Mouse (Mus musculus) stomach, embryonic 16.5 days (tissue): Measurements from ENCODE around the gene Kcnmb3. TPM values are rescaled to one million over a fixed set of nuclear protein-coding genes. Genes with fewer than 3 reads are reported as not detected.

Source experiments
- ATAC-seq: fragments of 200-750 bp; cut with Nextera tagmentation; 2 replicates; pipeline ENCODE4 v1.8.0; 2017; ENCODE audit warnings: moderate number of reproducible peaks, moderate TSS enrichment; ENCODE audit not compliant: insufficient read depth, low FRiP score
- H3K27ac ChIP-seq: fragments of 300-500 bp; sonication (generic); 2 replicates; pipeline ENCODE4 v1.5.1; 2014; ENCODE audit warnings: low read length
- H3K27me3 ChIP-seq: fragments of 300-500 bp; sonication (generic); 2 replicates; pipeline ENCODE4 v1.6.1; 2014; ENCODE audit warnings: low read length, control low read depth, mixed read lengths; ENCODE audit not compliant: control insufficient read depth, insufficient read depth
- H3K36me3 ChIP-seq: fragments of 300-500 bp; sonication (generic); 2 replicates; pipeline ENCODE4 v1.6.1; 2014; ENCODE audit warnings: low read length; ENCODE audit not compliant: control insufficient read depth, insufficient read depth
- H3K4me1 ChIP-seq: fragments of 300-500 bp; sonication (generic); 2 replicates; pipeline ENCODE4 v1.6.1; 2014; ENCODE audit warnings: low read length, control low read depth, mixed read lengths; ENCODE audit not compliant: control insufficient read depth, insufficient read depth
- H3K4me2 ChIP-seq: fragments of 300-500 bp; sonication (generic); 2 replicates; pipeline ENCODE4 v1.6.1; 2014; ENCODE audit warnings: low read depth, low read length, mixed read lengths
- H3K4me3 ChIP-seq: fragments of 300-500 bp; sonication (generic); replicated peaks from 2 replicates; pipeline ENCODE4 v1.5.1; 2014; ENCODE audit warnings: mild to moderate bottlenecking, low read length
- H3K9ac ChIP-seq: fragments of 300-500 bp; sonication (generic); 2 replicates; pipeline ENCODE4 v1.6.1; 2014; ENCODE audit warnings: low read length
- H3K9me3 ChIP-seq: fragments of 300-500 bp; sonication (generic); replicated peaks from 2 replicates; pipeline ENCODE4 v1.6.1; 2016; ENCODE audit warnings: low read length, control low read depth; ENCODE audit not compliant: control insufficient read depth
- WGBS: fragments of 180-500 bp; shearing (Covaris S2); extraction: QIAGEN DNeasy Blood & Tissue Kit; methylation state at CpG from one replicate; pipeline ENCODE4 v1.1.7; 2014; 5-methylcytosine and 5-hydroxymethylcytosine counted together
- polyA plus RNA-seq: library from polyadenylated mRNA; unstranded; fragments of >200 nt; fragmentation: Nextera tagmentation; extraction: Ambion mirVana; gene quantifications from 2 replicates; pipeline ENCODE4 v1.2.1, GENCODE M21; 2015

The Kcnmb3 gene
- polyA plus RNA-seq, 1 experiment from 2014 or later = not detected

DNA sequence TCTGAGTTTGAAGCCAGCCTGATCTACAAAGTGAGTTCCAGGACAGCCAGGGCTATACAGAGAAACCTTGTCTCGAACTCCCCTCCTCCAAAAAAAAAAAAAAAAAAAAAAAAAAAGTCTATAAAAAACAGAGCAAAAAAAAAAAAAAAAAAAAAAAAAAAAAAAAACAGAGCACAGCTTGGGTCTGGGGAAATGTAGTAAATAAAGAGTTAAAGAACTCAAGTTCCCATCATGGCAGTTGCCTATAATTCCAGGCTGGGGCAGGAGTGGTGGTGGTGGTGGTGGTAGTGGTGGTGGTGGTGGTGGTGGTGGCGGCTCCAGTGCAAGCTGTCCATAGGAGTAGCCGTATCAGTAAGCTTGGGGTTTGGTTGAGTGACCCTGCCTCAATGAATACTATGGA is 9.0 kb downstream of the Kcnmb3 start:
- H3K36me3 ChIP-seq = no peaks in the 10 kb centered on the region
- H3K9ac ChIP-seq = no peak overlapping the region
- no peak overlapping the region for H3K4me2 ChIP-seq
- no peaks in the 10 kb centered on the region for H3K9me3 ChIP-seq
- H3K27me3 ChIP-seq = no peaks in the 10 kb centered on the region
- 92% methylated on average over 3 of the region's 3 CpGs for WGBS
- no peak overlapping the region for H3K4me3 ChIP-seq
- H3K4me1 ChIP-seq = no peaks in the 10 kb centered on the region
- H3K27ac ChIP-seq = no peak overlapping the region
- ATAC-seq = no peak

DNA sequence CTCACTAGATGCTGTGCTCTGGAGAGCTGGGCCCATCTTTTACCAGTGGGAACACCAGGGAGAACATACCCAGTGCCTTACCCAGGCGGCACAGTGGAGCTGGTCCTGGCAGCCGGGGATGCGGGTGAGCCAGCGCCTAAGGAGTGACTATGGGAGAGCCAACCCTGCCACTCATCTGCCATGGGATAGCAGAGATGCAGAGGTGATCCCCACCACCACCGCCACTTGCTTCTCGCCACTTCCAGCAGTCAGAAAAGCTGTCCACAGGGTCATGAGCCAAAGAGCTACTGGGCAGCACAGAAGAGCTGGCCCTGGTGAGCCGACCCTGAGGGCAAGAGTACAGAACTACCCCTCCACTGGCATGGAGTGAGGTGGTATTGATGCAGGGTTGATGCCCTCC is 12.1 kb downstream of the Kcnmb3 start:
- no peak for ATAC-seq
- H3K27ac ChIP-seq = no peak overlapping the region
- H3K4me2 ChIP-seq = no peak overlapping the region
- no peaks in the 10 kb centered on the region for H3K9me3 ChIP-seq
- 87% methylated on average over 7 of the region's 7 CpGs for WGBS
- H3K4me3 ChIP-seq = no peak overlapping the region
- no peaks in the 10 kb centered on the region for H3K36me3 ChIP-seq
- H3K27me3 ChIP-seq = no peaks in the 10 kb centered on the region
- no peaks in the 10 kb centered on the region for H3K4me1 ChIP-seq
- no peak overlapping the region for H3K9ac ChIP-seq

DNA sequence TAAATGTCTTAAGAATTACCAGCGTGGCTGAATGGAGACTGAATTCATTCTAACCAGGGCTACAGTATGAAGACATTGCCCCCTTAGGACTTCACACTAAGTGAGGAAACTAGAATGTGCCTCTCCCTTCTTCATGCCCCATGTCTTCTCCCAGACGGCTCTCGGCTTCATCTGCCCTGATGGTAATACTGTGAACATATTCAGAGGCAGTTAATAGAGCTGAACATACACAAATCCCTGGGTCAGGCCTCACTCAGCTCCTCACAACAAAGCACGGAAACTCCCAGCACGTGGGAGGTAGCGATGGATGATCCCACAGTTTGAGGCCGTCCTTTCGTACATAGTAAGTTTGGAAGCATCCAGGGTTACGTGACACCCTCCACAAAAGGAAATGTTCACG is 18.8 kb downstream of the Kcnmb3 start:
- 72% methylated on average over 10 of the region's 10 CpGs for WGBS
- Histone ChIP-seq H3K36me3 (no peaks in the 10 kb centered on the region), H3K9me3 (no peaks in the 10 kb centered on the region), H3K4me3 (no peak overlapping the region), H3K27ac (no peak overlapping the region), H3K27me3 (no peaks in the 10 kb centered on the region), H3K4me2 (no peak overlapping the region), H3K9ac (no peak overlapping the region), H3K4me1 (0 out of 2 replicates have a peak, but pooled peaks cover 7% of the 10 kb centered on the region)
- no peak for ATAC-seq

DNA sequence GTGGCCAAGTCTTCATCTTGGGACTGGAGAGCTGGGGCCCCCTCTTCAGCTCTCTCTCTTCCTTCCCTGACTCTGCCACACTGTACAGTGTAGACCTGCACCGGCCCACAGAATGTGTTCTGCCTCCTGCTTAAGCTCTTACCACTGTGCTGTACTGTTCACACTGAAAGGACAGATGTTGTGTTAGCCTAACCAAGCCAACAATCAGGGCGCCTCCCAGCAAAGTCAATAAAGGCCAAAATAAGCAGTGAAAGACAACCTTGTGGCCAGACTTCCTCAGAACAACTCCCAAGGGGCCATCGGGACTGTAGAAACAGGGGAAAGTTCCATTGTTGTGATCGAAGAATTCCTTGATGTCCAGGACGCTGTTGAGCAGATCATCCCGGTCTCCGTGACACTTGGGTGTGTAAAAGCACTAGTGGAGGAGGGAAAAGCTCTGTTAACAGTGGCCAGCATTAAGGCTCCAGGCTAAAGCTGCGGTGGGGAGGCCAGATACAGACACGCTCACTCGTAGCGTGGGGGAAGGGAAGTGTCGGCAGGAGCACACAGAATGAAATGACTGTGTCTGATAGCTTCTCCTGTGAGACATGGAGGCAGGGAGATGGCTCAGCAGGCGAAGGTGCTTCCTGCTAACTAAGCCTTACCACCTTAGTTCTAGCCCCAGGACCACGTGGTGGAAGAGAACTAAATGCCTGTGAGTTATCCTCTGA is 19.7 kb downstream of the Kcnmb3 start:
- Histone ChIP-seq H3K9ac (no peak overlapping the region), H3K9me3 (no peaks in the 10 kb centered on the region), H3K4me1 (0 out of 2 replicates have a peak, but pooled peaks cover 7% of the 10 kb centered on the region), H3K27me3 (no peaks in the 10 kb centered on the region), H3K4me2 (no peak overlapping the region), H3K36me3 (no peaks in the 10 kb centered on the region), H3K27ac (no peak overlapping the region), H3K4me3 (no peak overlapping the region)
- WGBS = 61% methylated on average over 14 of the region's 14 CpGs
- ATAC-seq = peak; percentile 62

DNA sequence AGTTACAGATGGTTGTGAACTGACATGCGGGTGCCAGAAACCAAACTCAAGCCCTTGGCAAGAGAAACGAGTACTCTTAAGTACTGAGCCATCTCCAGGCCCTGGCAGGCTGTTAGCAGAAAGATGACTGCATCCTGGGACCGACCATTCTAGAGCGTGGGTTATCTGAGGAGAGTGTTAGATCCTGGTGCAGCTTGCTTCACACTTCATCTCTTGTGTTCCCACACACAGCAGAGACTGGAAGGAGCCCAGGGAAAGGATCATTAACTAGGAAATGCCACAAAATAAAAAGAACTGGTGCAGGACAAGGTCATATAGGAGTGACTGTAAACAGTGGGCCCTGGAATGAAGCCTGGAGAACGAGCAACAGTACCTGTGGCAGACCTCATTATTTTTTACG is 20.9 kb downstream of the Kcnmb3 start:
- Histone ChIP-seq H3K36me3 (no peaks in the 10 kb centered on the region), H3K27me3 (no peaks in the 10 kb centered on the region), H3K9me3 (no peaks in the 10 kb centered on the region), H3K4me1 (0 out of 2 replicates have a peak, but pooled peaks cover 7% of the 10 kb centered on the region), H3K9ac (no peak overlapping the region), H3K4me2 (no peak overlapping the region), H3K4me3 (no peak overlapping the region), H3K27ac (no peak overlapping the region)
- WGBS = 52% methylated on average over 6 of the region's 6 CpGs
- peak; percentile 37; the same call in 1 of the 2 replicates for ATAC-seq

DNA sequence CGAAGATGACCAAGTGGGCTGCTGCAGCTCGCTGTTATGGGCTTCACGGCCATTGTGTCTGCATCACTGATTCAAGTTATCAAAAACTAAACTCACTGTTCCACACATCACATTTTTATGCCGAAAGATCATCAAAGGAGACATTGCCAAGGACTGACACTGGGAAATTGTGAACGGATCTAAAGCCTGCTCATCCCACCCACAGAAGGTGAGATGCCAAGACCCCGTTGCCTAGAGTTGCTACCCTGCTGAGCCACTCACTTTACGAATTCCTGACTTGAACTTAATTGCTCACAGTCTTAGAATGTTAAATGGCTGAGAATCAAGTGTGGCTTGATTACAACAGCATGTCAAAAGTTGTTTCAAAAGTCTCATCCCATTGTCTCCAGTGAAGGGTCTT is 21.6 kb downstream of the Kcnmb3 start:
- no peak overlapping the region for H3K9ac ChIP-seq
- no peak overlapping the region for H3K4me2 ChIP-seq
- 0 out of 2 replicates have a peak, but pooled peaks cover 7% of the 10 kb centered on the region for H3K4me1 ChIP-seq
- H3K36me3 ChIP-seq = no peaks in the 10 kb centered on the region
- no peaks in the 10 kb centered on the region for H3K27me3 ChIP-seq
- no peaks in the 10 kb centered on the region for H3K9me3 ChIP-seq
- H3K27ac ChIP-seq = no peak overlapping the region
- WGBS = 84% methylated on average over 7 of the region's 7 CpGs
- ATAC-seq = no peak
- no peak overlapping the region for H3K4me3 ChIP-seq

DNA sequence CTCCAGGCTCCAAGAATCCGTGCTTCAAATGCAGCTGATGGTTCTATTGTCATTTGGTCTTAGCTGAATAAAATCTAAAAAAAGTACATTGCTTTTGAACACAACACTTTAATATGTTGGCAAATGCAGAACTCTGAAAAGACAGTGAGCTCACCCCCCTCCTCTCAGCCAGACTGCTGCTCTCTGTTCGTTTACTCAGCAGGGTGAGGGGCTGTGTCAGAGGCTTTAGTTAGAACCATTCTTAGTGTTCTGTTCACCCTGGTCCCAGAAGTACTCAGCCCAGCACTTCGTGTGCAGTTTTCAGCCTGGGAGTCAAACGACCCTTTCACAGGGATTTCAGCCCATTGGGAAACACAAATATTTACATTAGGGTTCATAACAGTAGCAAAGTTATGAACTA is 23.6 kb downstream of the Kcnmb3 start:
- H3K27ac ChIP-seq = no peak overlapping the region
- WGBS = 39% methylated on average over 4 of the region's 4 CpGs
- ATAC-seq = no peak
- H3K4me1 ChIP-seq = 0 out of 2 replicates have a peak, but pooled peaks cover 7% of the 10 kb centered on the region
- no peak overlapping the region for H3K9ac ChIP-seq
- no peaks in the 10 kb centered on the region for H3K36me3 ChIP-seq
- no peaks in the 10 kb centered on the region for H3K27me3 ChIP-seq
- no peak overlapping the region for H3K4me2 ChIP-seq
- no peak overlapping the region for H3K4me3 ChIP-seq
- H3K9me3 ChIP-seq = no peaks in the 10 kb centered on the region

DNA sequence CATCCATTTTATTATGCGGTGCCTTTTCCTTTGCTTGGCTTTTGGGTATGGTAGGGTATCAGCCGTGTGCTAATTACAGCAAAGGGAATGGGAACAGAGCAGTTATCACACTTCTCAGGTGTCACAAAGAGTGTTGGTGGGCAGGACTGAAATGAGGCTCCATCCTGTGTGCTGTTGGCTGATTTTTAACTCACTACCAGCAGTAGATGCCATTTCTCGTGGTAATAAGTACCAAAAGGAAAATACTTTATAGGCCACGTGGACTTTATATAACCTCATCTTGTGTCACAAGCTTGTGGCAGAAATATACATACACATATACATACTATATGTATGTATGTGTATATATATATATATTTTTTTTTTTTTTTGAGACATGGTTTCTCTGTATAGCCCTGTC is 24.7 kb downstream of the Kcnmb3 start:
- Histone ChIP-seq H3K27me3 (no peaks in the 10 kb centered on the region), H3K4me2 (no peak overlapping the region), H3K9me3 (no peaks in the 10 kb centered on the region), H3K9ac (no peak overlapping the region), H3K4me3 (no peak overlapping the region), H3K4me1 (0 out of 2 replicates have a peak, but pooled peaks cover 3% of the 10 kb centered on the region), H3K27ac (no peak overlapping the region), H3K36me3 (peaks cover 4% of the 10 kb centered on the region; the same call in 1 of the 2 replicates)
- 95% methylated on average over 4 of the region's 4 CpGs for WGBS
- no peak for ATAC-seq

DNA sequence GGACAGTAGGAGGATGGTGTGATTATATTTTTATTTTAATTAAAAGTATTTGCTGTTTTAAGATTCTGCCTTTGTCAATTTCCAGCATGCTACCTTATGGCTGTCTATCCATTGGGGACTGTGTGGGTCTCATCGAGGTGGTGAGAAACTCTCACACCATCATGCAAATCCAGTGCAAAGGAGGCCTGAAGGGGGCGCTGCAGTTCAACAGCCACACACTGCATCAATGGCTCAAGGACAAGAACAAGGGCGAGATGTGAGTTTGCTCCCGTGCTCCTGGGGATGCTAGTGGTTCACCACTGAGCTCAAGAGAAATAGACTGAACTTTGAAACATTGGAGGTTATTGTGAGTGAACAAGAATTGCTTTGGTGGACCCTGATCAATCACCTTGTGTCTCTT is 32.3 kb downstream of the Kcnmb3 start:
- no peak overlapping the region for H3K9ac ChIP-seq
- H3K4me2 ChIP-seq = no peak overlapping the region
- H3K27ac ChIP-seq = no peak overlapping the region
- H3K4me1 ChIP-seq = no peaks in the 10 kb centered on the region
- WGBS = 63% methylated on average over 4 of the region's 4 CpGs
- H3K4me3 ChIP-seq = no peak overlapping the region
- H3K36me3 ChIP-seq = peaks cover 31% of the 10 kb centered on the region
- H3K27me3 ChIP-seq = no peaks in the 10 kb centered on the region
- H3K9me3 ChIP-seq = no peaks in the 10 kb centered on the region
- ATAC-seq = no peak
